Mouse (Mus musculus) hindbrain, embryonic 12.5 days (tissue): ENCODE results near the gene Chmp4b. TPM values are rescaled to one million over a fixed set of nuclear protein-coding genes. Genes with fewer than 3 reads are reported as not detected.

ENCODE experiments used
- ATAC-seq: fragments of 200-750 bp; cut with Nextera tagmentation; 2 replicates; pipeline ENCODE4 v1.8.0; 2017; ENCODE audit warnings: moderate TSS enrichment; ENCODE audit not compliant: low FRiP score
- H3K27ac ChIP-seq: fragments of 300-500 bp; sonication (generic); 2 replicates; pipeline ENCODE4 v1.5.1; 2016; ENCODE audit warnings: mild to moderate bottlenecking
- H3K27me3 ChIP-seq: fragments of 300-500 bp; sonication (generic); 2 replicates; pipeline ENCODE4 v1.6.1; 2016; ENCODE audit warnings: mild to moderate bottlenecking
- H3K36me3 ChIP-seq: fragments of 300-500 bp; sonication (generic); 2 replicates; pipeline ENCODE4 v1.6.1; 2016; ENCODE audit warnings: mild to moderate bottlenecking
- H3K4me1 ChIP-seq: fragments of 300-500 bp; sonication (generic); 2 replicates; pipeline ENCODE4 v1.6.1; 2016
- H3K4me2 ChIP-seq: fragments of 300-500 bp; sonication (generic); replicated peaks from 2 replicates; pipeline ENCODE4 v1.6.1; 2016; ENCODE audit warnings: mild to moderate bottlenecking
- H3K4me3 ChIP-seq: fragments of 300-500 bp; sonication (generic); 2 replicates; pipeline ENCODE4 v1.5.1; 2016; ENCODE audit warnings: mild to moderate bottlenecking
- H3K9ac ChIP-seq: fragments of 300-500 bp; sonication (generic); 2 replicates; pipeline ENCODE4 v1.6.1; 2016; ENCODE audit warnings: mild to moderate bottlenecking, moderate library complexity
- H3K9me3 ChIP-seq: fragments of 300-500 bp; sonication (generic); replicated peaks from 2 replicates; pipeline ENCODE4 v1.6.1; 2016; ENCODE audit warnings: mild to moderate bottlenecking
- WGBS: fragments of 180-500 bp; shearing (Covaris S2); methylation state at CpG from one replicate; pipeline ENCODE4 v1.1.7; 2016; 5-methylcytosine and 5-hydroxymethylcytosine counted together
- polyA plus RNA-seq: library from polyadenylated mRNA; unstranded; fragments of >200 nt; fragmentation: Nextera tagmentation; extraction: Ambion mirVana; gene quantifications from 2 replicates; pipeline ENCODE4 v1.2.1, GENCODE M21; 2016

Gene Chmp4b
- polyA plus RNA-seq, 1 experiment from 2014 or later = 26.6 TPM

DNA sequence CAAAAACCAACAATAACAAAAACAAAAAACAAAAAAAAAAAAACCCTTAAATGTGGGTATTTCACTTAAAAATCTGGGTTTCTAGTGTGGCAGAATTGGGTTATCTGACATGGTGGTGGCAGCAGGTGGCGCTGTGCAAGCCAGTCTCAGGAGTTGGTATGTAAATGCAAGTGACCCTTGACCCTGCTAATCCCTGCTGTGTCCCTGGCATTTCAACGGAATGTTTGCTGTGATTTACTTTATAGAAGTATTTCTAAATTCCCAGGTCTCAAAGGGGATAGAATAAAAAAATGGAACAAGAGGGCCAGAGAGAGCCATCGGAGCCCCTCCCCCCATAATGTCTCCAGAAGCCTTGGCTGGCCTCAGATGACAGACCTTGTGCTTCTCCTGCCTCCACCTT lies 3.4 kb upstream of the Chmp4b start:
- H3K4me2 ChIP-seq = no peak overlapping the region
- 27% methylated on average over 3 of the region's 3 CpGs for WGBS
- no peak overlapping the region for H3K9ac ChIP-seq
- H3K9me3 ChIP-seq = no peaks in the 10 kb centered on the region
- peaks cover 26% of the 10 kb centered on the region for H3K36me3 ChIP-seq
- H3K4me3 ChIP-seq = no peak overlapping the region
- H3K27me3 ChIP-seq = no peaks in the 10 kb centered on the region
- H3K4me1 ChIP-seq = no peaks in the 10 kb centered on the region
- H3K27ac ChIP-seq = no peak overlapping the region
- ATAC-seq = no peak

DNA sequence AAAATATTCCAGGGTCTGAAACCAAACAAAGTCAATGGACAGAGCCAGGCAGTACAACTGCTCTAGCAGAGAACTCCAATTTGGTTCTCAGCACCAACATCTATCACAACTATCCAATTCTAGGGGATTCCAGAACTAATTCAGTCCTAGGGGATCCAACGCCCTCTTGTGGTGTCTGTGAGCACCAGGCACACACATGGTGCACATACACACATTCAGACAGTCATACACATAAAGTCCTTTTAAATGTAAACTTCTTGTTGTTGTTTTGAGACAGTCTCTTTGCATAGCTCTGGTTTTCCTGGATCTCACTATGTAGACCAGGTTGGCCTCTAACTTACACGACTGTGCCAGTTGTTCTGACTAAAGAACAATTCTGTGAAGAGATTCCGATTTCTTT lies 1.1 kb upstream of the Chmp4b start:
- Histone ChIP-seq H3K36me3 (peaks cover 8% of the 10 kb centered on the region; the same call in 1 of the 2 replicates), H3K4me2 (no peak overlapping the region), H3K27me3 (no peaks in the 10 kb centered on the region), H3K9me3 (no peaks in the 10 kb centered on the region), H3K4me3 (no peak overlapping the region), H3K9ac (no peak overlapping the region), H3K4me1 (no peaks in the 10 kb centered on the region), H3K27ac (no peak overlapping the region)
- ATAC-seq = no peak
- WGBS = 85% methylated on average over 3 of the region's 3 CpGs

DNA sequence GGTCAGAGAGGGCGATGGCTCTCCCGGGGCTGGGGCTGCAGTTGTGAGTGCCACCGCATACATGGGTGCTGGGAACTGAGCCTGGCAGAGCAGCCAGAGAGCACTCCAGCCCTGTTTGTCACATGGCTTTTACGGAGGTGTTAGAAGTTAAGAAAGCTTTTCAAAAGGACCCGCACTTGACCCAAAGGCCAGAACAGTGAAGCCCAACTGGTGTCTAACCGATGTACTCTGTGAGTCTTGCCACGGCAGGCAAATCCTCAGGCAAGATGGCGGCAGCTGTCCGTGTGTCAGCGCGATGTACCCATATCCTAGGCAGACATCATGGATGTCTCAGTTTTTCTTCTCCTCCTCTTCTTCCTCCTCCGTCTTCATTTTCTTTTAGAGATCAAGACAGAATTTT lies 3.5 kb downstream of the Chmp4b start:
- ATAC-seq = no peak
- Histone ChIP-seq H3K27me3 (no peaks in the 10 kb centered on the region), H3K27ac (no peak overlapping the region), H3K4me3 (no peak overlapping the region), H3K4me2 (no peak overlapping the region), H3K9me3 (no peaks in the 10 kb centered on the region), H3K36me3 (no peaks in the 10 kb centered on the region; the same call in 1 of the 2 replicates), H3K4me1 (peaks cover 22% of the 10 kb centered on the region), H3K9ac (no peak overlapping the region)
- WGBS = 93% methylated on average over 12 of the region's 12 CpGs

DNA sequence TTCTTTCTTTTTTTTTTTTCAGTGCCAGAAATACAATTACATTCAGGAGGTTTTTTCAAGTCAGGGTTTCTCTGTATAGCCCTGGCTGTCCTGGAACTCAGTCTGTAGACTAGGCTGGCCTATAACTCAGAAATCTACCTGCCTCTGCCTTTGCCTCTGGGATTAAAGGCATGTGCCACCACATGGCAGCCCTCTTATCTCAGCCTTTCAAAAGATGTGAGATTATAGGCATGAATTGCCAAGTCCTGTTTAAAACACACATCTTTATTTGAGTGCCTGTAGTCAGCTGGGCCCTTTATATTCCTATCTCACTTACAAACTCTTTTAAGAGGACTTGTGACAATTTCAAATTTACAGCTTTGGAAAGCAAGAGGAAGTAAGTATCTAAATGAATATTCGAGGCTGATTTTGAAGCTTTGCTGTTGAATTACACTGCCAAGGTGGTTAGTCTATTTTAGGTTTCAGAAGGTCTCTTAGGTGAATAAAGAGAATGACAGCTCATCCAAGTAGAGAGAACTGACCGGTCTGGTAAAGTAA lies 4.4 kb downstream of the Chmp4b start:
- Histone ChIP-seq H3K4me2 (no peak overlapping the region), H3K4me3 (no peak overlapping the region)

DNA sequence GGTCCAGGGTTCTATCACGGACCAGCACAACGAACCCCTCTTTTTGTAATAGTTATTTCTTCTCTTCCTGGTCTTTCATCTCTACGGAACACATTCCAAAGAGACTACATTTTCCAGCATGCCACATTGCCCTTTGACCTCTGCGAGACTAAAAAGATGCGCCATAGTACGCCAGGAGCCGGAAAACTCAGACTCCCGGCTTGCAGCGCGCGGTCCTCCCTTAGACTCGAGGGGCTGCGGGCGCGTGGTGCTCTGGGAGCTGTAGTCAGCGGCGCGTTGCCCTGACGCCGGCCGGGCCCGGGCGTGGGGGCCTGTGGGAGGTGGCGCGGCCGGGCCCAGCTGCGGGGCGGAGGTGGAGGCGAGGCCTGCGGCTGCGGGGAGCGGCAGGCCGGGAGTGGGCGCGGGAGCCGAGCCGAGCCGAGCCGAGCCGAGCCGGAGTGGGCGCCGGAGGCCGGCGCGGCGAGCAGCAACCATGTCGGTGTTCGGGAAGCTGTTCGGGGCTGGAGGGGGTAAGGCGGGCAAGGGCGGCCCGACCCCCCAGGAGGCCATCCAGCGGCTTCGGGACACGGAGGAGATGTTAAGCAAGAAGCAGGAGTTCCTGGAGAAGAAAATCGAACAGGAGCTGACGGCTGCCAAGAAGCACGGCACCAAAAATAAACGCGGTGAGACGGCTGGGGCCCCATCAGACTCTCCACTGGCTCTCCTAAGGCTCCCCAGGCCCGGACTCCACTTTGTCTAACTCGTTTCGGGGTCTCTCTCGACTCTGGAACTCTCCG lies 5.4 kb downstream of the Chmp4b start:
- ATAC-seq = peak; percentile 100
- Histone ChIP-seq H3K9me3 (no peaks in the 10 kb centered on the region), H3K36me3 (peaks cover 15% of the 10 kb centered on the region), H3K4me3 (peak overlapping the region; percentile 89), H3K9ac (peak overlapping the region; percentile 95), H3K4me1 (peaks cover 22% of the 10 kb centered on the region), H3K27ac (peak overlapping the region; percentile 79), H3K4me2 (peak overlapping the region; percentile 94), H3K27me3 (no peaks in the 10 kb centered on the region)
- whole genome bisulfite sequencing = under 1% methylated on average over 67 of the region's 67 CpGs

More for the DNA sequence above, 4.4 kb downstream of the Chmp4b start:
- Histone ChIP-seq H3K36me3 (peaks cover 7% of the 10 kb centered on the region), H3K27me3 (no peaks in the 10 kb centered on the region), H3K9me3 (no peaks in the 10 kb centered on the region), H3K4me1 (peaks cover 22% of the 10 kb centered on the region), H3K27ac (no peak overlapping the region), H3K9ac (no peak overlapping the region)
- ATAC-seq = no peak
- WGBS = 85% methylated on average over 2 of the region's 2 CpGs

DNA sequence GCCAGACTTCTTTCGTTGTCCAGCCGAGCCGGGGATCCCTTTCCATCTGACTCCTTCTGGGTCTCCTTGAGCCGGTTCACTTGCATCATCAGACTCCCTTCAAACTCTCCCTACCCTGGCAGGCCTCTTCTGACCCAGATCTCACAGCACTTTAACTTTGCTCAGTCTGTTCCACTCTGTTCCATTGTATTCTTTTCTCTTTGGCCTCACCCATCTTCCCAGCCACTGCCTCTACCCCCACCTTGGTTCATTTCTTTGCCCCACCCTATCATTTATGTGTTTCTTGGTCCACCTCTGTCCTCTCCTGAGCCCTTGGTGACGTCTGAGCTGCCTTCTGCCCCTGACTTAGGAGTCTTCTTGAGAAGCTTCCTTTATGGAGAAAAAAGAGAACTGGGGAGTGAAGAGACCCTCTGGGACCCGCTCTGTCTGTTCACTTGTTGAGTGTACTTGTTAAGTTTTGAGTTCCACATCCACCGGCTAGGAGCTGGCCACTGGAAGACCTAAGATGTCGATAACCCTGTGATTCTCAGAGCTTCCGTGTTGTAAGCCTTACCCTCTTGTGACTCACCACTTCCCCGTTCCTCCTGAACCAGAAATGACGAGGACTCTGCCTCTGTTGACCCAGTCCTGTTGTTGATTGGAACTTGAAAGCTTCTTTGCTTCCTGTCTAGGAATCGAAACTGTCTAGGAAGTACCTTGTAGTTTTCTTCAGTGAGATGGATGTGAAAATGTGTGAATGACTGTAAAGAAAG lies 6.2 kb downstream of the Chmp4b start:
- peak overlapping the region; percentile 79 for H3K27ac ChIP-seq

DNA sequence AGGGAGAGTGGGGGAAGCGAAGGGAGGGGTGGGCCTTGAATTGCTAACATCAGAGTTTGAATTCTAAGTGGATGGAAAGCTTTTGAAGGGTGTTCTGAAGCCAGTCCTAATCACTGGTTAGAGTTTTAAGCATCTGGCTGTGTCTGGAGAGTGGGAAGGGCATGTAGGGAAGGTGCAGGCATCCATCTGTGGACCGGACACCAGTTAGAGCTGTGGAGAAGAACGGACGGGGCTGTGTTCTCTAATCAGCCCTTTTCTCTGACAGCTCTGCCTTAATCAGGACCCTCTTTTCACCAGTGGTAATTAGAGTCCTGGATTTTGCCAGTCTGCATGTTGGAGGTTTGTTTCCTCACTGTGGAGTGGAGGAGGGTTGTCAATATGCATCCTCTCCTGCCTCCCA lies 7.6 kb downstream of the Chmp4b start:
- Histone ChIP-seq H3K9me3 (no peaks in the 10 kb centered on the region), H3K4me1 (peaks cover 22% of the 10 kb centered on the region), H3K4me3 (no peak overlapping the region), H3K27ac (no peak overlapping the region), H3K36me3 (peaks cover 17% of the 10 kb centered on the region), H3K4me2 (peak overlapping the region; percentile 94), H3K27me3 (no peaks in the 10 kb centered on the region), H3K9ac (peak overlapping the region; percentile 25; the same call in 1 of the 2 replicates)
- no peak for ATAC-seq
- WGBS = 91% methylated on average over 4 of the region's 4 CpGs

More for the DNA sequence above, 6.2 kb downstream of the Chmp4b start:
- Histone ChIP-seq H3K9me3 (no peaks in the 10 kb centered on the region), H3K4me1 (peaks cover 22% of the 10 kb centered on the region), H3K4me2 (peak overlapping the region; percentile 94), H3K9ac (peak overlapping the region; percentile 95), H3K4me3 (peak overlapping the region; percentile 89), H3K36me3 (peaks cover 17% of the 10 kb centered on the region), H3K27me3 (no peaks in the 10 kb centered on the region)
- no peak for ATAC-seq
- 18% methylated on average over 12 of the region's 12 CpGs for WGBS

DNA sequence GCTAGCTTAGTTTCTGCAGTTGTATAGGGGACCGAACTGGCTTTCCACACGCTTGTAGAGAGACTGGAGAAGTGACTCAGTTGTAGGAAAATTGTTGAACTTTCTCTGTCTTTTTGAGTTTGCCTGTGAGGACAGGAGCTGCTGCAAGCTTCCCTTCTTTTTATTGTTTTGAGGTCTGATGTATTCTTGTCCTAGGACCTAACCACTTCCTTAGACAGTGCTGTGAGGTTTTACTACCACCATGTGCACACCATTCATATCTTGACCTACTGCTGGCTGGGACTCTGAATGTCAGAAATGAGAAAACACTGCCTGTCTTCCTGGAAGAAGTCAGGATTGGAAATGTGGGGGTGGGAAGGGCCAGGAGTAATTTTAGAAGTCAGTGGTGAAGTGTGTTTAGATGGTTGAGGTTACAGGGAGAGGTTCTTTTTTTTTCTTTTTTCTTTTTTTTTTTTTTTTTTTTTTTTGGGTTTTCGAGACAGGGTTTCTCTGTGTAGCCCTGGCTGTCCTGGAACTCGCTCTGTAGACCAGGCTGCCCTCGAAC lies 8.1 kb downstream of the Chmp4b start:
- Histone ChIP-seq H3K9ac (no peak overlapping the region), H3K9me3 (no peaks in the 10 kb centered on the region), H3K27ac (no peak overlapping the region), H3K4me2 (peak overlapping the region; percentile 94; the same call in 1 of the 2 replicates), H3K4me3 (no peak overlapping the region), H3K27me3 (no peaks in the 10 kb centered on the region), H3K4me1 (peaks cover 22% of the 10 kb centered on the region), H3K36me3 (peaks cover 17% of the 10 kb centered on the region)
- WGBS = 79% methylated on average over 4 of the region's 5 CpGs
- no peak for ATAC-seq

DNA sequence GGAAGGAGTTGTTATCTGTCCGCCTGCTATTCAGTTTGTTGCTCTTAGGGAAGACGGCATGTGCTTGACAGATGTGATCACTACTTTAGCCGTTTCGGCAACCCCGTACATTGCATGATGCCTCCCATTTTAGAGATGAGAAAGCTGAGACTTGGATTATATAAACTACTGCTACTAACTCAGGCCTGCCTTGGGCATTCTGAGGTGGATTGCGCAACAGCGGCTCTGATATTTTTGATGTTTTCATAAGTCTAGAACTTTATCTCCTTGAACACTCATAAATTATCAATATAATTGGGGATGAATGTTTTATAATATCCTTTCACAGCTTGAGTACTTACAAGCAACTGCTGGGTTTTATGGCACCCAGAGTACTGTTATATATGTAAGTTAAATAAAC lies 17.2 kb downstream of the Chmp4b start:
- Histone ChIP-seq H3K27ac (no peak overlapping the region), H3K9me3 (no peaks in the 10 kb centered on the region), H3K9ac (no peak overlapping the region), H3K36me3 (0 out of 2 replicates have a peak, but pooled peaks cover 5% of the 10 kb centered on the region), H3K27me3 (no peaks in the 10 kb centered on the region), H3K4me1 (peaks cover under 1% of the 10 kb centered on the region; the same call in 1 of the 2 replicates), H3K4me2 (no peak overlapping the region), H3K4me3 (no peak overlapping the region)
- 85% methylated on average over 7 of the region's 7 CpGs for WGBS
- ATAC-seq = no peak

DNA sequence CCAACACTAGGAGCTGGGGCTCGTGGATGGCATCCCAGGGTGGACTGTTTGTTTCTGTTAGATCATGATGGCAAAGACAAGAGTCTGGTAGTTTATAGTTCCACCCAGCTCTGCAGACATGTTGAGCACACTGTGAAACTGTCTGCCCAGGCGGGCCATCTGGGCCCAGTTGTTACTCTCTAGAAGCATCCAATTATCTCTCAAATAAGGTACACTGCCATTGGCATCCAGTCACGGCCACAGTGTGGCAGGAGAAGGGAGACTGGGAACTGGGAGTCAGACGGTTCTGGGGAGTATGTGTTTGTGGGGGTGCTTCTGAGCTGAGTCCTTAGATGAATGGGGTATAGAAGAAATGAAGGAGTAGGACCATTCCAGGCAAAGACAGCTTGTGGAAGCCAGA lies 18.6 kb downstream of the Chmp4b start:
- no peak overlapping the region for H3K9ac ChIP-seq
- H3K4me1 ChIP-seq = peaks cover 6% of the 10 kb centered on the region; the same call in 1 of the 2 replicates
- ATAC-seq = no peak
- H3K36me3 ChIP-seq = 0 out of 2 replicates have a peak, but pooled peaks cover 5% of the 10 kb centered on the region
- H3K9me3 ChIP-seq = no peaks in the 10 kb centered on the region
- no peaks in the 10 kb centered on the region for H3K27me3 ChIP-seq
- no peak overlapping the region for H3K4me3 ChIP-seq
- whole genome bisulfite sequencing = 77% methylated on average over 4 of the region's 4 CpGs
- no peak overlapping the region for H3K27ac ChIP-seq
- no peak overlapping the region for H3K4me2 ChIP-seq

DNA sequence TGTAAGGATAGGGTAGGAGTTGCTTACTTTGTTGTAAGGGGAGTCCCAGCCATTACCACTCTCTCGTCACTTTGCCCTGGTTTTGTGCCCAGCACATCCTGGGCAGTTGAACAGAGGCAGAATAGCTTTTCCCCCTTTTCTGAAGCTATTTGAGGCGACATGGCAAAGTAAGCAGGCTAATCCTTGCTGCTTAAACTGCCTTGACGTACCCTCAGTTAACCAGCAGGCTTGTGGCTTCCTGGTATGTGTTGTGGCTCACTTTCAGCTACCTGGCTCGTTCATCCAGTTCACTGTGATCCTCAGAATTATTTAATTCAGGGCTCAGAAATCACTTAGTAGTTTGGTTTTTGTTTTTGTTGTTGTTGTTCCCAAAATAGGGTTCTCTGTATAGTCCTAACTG lies 19.2 kb downstream of the Chmp4b start:
- no peak overlapping the region for H3K9ac ChIP-seq
- no peak overlapping the region for H3K27ac ChIP-seq
- 0 out of 2 replicates have a peak, but pooled peaks cover 5% of the 10 kb centered on the region for H3K36me3 ChIP-seq
- no peak overlapping the region for H3K4me3 ChIP-seq
- no peaks in the 10 kb centered on the region for H3K27me3 ChIP-seq
- peaks cover 6% of the 10 kb centered on the region; the same call in 1 of the 2 replicates for H3K4me1 ChIP-seq
- no peaks in the 10 kb centered on the region for H3K9me3 ChIP-seq
- 87% methylated on average over 4 of the region's 4 CpGs for WGBS
- no peak overlapping the region for H3K4me2 ChIP-seq
- ATAC-seq = no peak

DNA sequence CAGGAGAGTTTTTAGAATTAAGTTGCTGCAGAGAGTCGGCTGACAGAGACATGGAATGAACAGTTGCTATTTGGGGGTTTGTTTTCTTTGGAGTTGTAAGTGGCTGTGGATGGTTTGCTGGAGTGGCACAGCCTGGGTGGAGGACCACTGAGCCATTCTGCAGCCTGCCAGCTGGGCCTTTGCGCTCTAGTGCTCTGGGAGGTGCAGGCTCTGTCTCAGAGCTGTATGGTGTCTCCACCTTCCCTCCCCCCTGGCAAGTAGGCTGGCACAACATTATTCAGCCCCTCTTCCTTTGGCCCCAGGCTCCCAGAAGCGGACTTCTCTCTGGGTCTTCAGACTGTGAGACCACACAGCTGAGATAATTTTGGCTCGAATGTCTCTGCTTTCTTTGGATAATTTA lies 22.5 kb downstream of the Chmp4b start:
- H3K27ac ChIP-seq = 0 out of 2 replicates have a peak overlapping the region, but pooled peaks have one; percentile 23
- no peak for ATAC-seq
- no peak overlapping the region for H3K4me3 ChIP-seq
- 0 out of 2 replicates have a peak, but pooled peaks cover 5% of the 10 kb centered on the region for H3K36me3 ChIP-seq
- 80% methylated on average over 4 of the region's 4 CpGs for WGBS
- H3K27me3 ChIP-seq = no peaks in the 10 kb centered on the region
- no peak overlapping the region for H3K4me2 ChIP-seq
- peaks cover 25% of the 10 kb centered on the region for H3K4me1 ChIP-seq
- H3K9ac ChIP-seq = no peak overlapping the region
- no peaks in the 10 kb centered on the region for H3K9me3 ChIP-seq
